7 mouse cellular contexts compared by ENCODE assay signal in genomic region chr15:11398676-11399350, GRCm38 (mm10). TPM values are rescaled to one million over a fixed set of nuclear protein-coding genes. Genes with fewer than 3 reads are reported as not detected.
A peak's percentile ranks its signal among the peaks of the same experiment; 100 is the strongest.
DNase-seq lines count a peak whose midpoint lies in the region; ATAC-seq lines count a peak whose summit lies in the region.

No protein-coding gene starts in this region.

- peaks cover 7% of the 10 kb centered on the region for H3K36me3 ChIP-seq in embryonic facial prominence, embryonic 12.5 days
- H3K36me3 ChIP-seq in kidney, embryonic 14.5 days (ENCODE audit: control insufficient read depth, insufficient read depth, low read length) = peaks cover 11% of the 10 kb centered on the region

- peak overlapping the region; percentile 78 for H3K9ac ChIP-seq in embryonic facial prominence, embryonic 12.5 days
- H3K9ac ChIP-seq in kidney, embryonic 14.5 days (ENCODE audit: low read depth, low read length) = peak overlapping the region; percentile 78

- peak; percentile 56 for DNase-seq in thymus, postnatal 0 days (ENCODE audit: low spot score)
- DNase-seq in thymus, postnatal 36 days = no peak
- DNase-seq in naive thymus-derived CD4-positive, alpha-beta T cell, adult 2 months (ENCODE audit: low read depth) = peak; percentile 41
- no peak for DNase-seq in left cerebral cortex, postnatal 36 days (ENCODE audit: low spot score in 2 of 2)
- DNase-seq in urinary bladder, postnatal 10 days (ENCODE audit: low spot score) = no peak

- intact Hi-C loops in left cerebral cortex, postnatal 36 days (cut with DNase I) = no loop called here

- peak overlapping the region; percentile 78 for H3K4me3 ChIP-seq in embryonic facial prominence, embryonic 12.5 days
- peak overlapping the region; percentile 92 for H3K4me3 ChIP-seq in kidney, embryonic 14.5 days (ENCODE audit: low read length)

- whole genome bisulfite sequencing in embryonic facial prominence, embryonic 12.5 days = 6% methylated on average over 10 of the region's 10 CpGs
- 7% methylated on average over 10 of the region's 10 CpGs for WGBS in kidney, embryonic 14.5 days

- peaks cover 12% of the 10 kb centered on the region for H3K4me1 ChIP-seq in embryonic facial prominence, embryonic 12.5 days
- H3K4me1 ChIP-seq in kidney, embryonic 14.5 days (ENCODE audit: control insufficient read depth, insufficient read depth, low read length) = peaks cover 7% of the 10 kb centered on the region; the same call in 1 of the 2 replicates

- no peaks in the 10 kb centered on the region for H3K27me3 ChIP-seq in embryonic facial prominence, embryonic 12.5 days
- no peaks in the 10 kb centered on the region for H3K27me3 ChIP-seq in kidney, embryonic 14.5 days (ENCODE audit: control insufficient read depth, insufficient read depth, low read length)

- H3K9me3 ChIP-seq in embryonic facial prominence, embryonic 12.5 days = no peaks in the 10 kb centered on the region
- no peaks in the 10 kb centered on the region for H3K9me3 ChIP-seq in kidney, embryonic 14.5 days (ENCODE audit: control insufficient read depth, low read length)

- peak overlapping the region; percentile 93 for H3K4me2 ChIP-seq in embryonic facial prominence, embryonic 12.5 days (replicated peaks)
- H3K4me2 ChIP-seq in kidney, embryonic 14.5 days (replicated peaks; ENCODE audit: low read depth, low read length) = peak overlapping the region; percentile 80

- no peak overlapping the region for H3K27ac ChIP-seq in embryonic facial prominence, embryonic 12.5 days
- no peak overlapping the region for H3K27ac ChIP-seq in kidney, embryonic 14.5 days (ENCODE audit: low read depth, low read length)

- no peak for ATAC-seq in embryonic facial prominence, embryonic 12.5 days (ENCODE audit: insufficient number of reproducible peaks, insufficient read depth, low FRiP score, low TSS enrichment)
- ATAC-seq in kidney, embryonic 14.5 days (ENCODE audit: low FRiP score, low TSS enrichment) = no peak

RNA-seq across cellular contexts. Expression of gene Tars, which starts 0.7 kb away (rescaled TPM):
- polyA plus RNA-seq in thymus, postnatal 0 days (2015; fragmentation: Nextera tagmentation; extraction: Ambion mirVana) = 54.4 and 56.4 TPM in 2 replicates
- 74.1 and 83.8 TPM in 2 replicates for polyA plus RNA-seq in embryonic facial prominence, embryonic 12.5 days (2016; fragmentation: Nextera tagmentation; extraction: Ambion mirVana)
- polyA plus RNA-seq in kidney, embryonic 14.5 days (2014; fragmentation: Nextera tagmentation; extraction: Ambion mirVana) = 51.9 and 70.3 TPM in 2 replicates
- 10 to 100 TPM; 27.6 to 34.1 TPM for total RNA-seq in left cerebral cortex, postnatal 36 days (2021)

Comparison
In these comparisons a context has a peak if more than half of its experiments do, and no peak if none do; other contexts are left out.
1. DNase-seq: peak in thymus, postnatal 0 days (single experiment) and naive thymus-derived CD4-positive, alpha-beta T cell, adult 2 months (single experiment); none in thymus, postnatal 36 days (0 of 2), left cerebral cortex, postnatal 36 days (0 of 2) and urinary bladder, postnatal 10 days (single experiment).